Mouse (Mus musculus) ES-E14 (cell line): Measurements from ENCODE around the gene Olfr160. TPM values are rescaled to one million over a fixed set of nuclear protein-coding genes. Genes with fewer than 3 reads are reported as not detected.

Experiments
- DNase-seq: peaks from one replicate; pipeline ENCODE4 v3.0.0-alpha.2; 2013; ENCODE audit warnings: low read depth, low spot score
- H3K27ac ChIP-seq: 2 replicates; pipeline ENCODE4 v1.5.1; 2012; ENCODE audit warnings: low read depth, mild to moderate bottlenecking, low read length, moderate library complexity, mixed read lengths; ENCODE audit not compliant: poor library complexity, insufficient read depth, severe bottlenecking
- H3K36me3 ChIP-seq: 2 replicates; pipeline ENCODE4 v1.6.1; 2012; ENCODE audit warnings: mild to moderate bottlenecking, low read length, moderate library complexity, mixed read lengths; ENCODE audit not compliant: control insufficient read depth, poor library complexity, insufficient read depth, severe bottlenecking
- H3K4me1 ChIP-seq, 2 experiments: fragments of 150-350 bp in 1 of 2; sonication (generic) in 1 of 2; 2 replicates each; pipeline ENCODE4 v1.6.1; 2012; ENCODE audit warnings: low read length in 2 of 2, mild to moderate bottlenecking in 1 of 2, mixed read lengths in 1 of 2; ENCODE audit not compliant: control insufficient read depth in 2 of 2, insufficient read depth in 2 of 2, poor library complexity in 1 of 2
- H3K4me3 ChIP-seq, 2 experiments: fragments of 150-350 bp in 1 of 2; sonication (generic) in 1 of 2; 2 replicates each; pipeline ENCODE4 v1.5.1; 2012; ENCODE audit warnings: low read length in 2 of 2, low read depth in 1 of 2, mild to moderate bottlenecking in 1 of 2, mixed read lengths in 1 of 2; ENCODE audit not compliant: insufficient read depth in 1 of 2, poor library complexity in 1 of 2, severe bottlenecking in 1 of 2
- H3K9ac ChIP-seq: 2 replicates; pipeline ENCODE4 v1.6.1; 2012; ENCODE audit warnings: low read depth, mild to moderate bottlenecking, low read length, mixed read lengths; ENCODE audit not compliant: poor library complexity, insufficient read depth, severe bottlenecking
- H3K9me3 ChIP-seq: fragments of 150-350 bp; sonication (generic); 2 replicates; pipeline ENCODE4 v1.6.1; 2012; ENCODE audit warnings: low read depth, mild to moderate bottlenecking, low read length; ENCODE audit not compliant: control insufficient read depth, insufficient read depth
- CHD2 ChIP-seq: IDR thresholded peaks from 2 replicates; pipeline ENCODE4 v1.6.1; 2014; ENCODE audit warnings: mild to moderate bottlenecking, low read depth, low read length, inconsistent platforms
- HCFC1 ChIP-seq: IDR thresholded peaks from 2 replicates; pipeline ENCODE4 v1.6.1; 2012; ENCODE audit warnings: low read length, inconsistent platforms, borderline replicate concordance; ENCODE audit not compliant: insufficient read depth
- MAFK ChIP-seq: IDR thresholded peaks from 2 replicates; pipeline ENCODE4 v1.6.1; 2014; ENCODE audit warnings: mild to moderate bottlenecking, low read depth, low read length, inconsistent platforms; ENCODE audit not compliant: insufficient read depth
- ZC3H11A ChIP-seq: IDR thresholded peaks from 2 replicates; pipeline ENCODE4 v1.6.1; 2012; ENCODE audit warnings: low read depth, mild to moderate bottlenecking, inconsistent platforms, low read length, borderline replicate concordance
- ZNF384 ChIP-seq: IDR thresholded peaks from 2 replicates; pipeline ENCODE4 v1.6.1; 2012; ENCODE audit warnings: low read depth, low read length, inconsistent platforms
- in situ Hi-C, 2 experiments: fragments of 600-800 bp; cut with MboI; formaldehyde crosslinking; loops; one replicate each; pipeline ENCODE4 v1.15.1; 2025; ENCODE audit warnings: low sequenced_read_pairs in 2 of 2, inconsistent platforms in 1 of 2; ENCODE audit not compliant: unreplicated experiment in 2 of 2
- total RNA-seq: library from RNA; depleted of rRNA; stranded (reverse); fragments of 300-350 nt; gene quantifications from 2 replicates; pipeline ENCODE4 v1.2.3, GENCODE M21; 2012

Gene Olfr160
- total RNA-seq, 1 experiment: not detected

GRCm38 (mm10) chr9:37669678-37670077, 46.4 kb downstream of the Olfr160 start:
- Histone ChIP-seq H3K4me3 (no peak overlapping the region), H3K36me3 (no peaks in the 10 kb centered on the region), H3K4me1 (no peaks in the 10 kb centered on the region), H3K9ac (no peak overlapping the region), H3K27ac (no peak overlapping the region), H3K9me3 (no peaks in the 10 kb centered on the region)
- no peak for TF ChIP-seq ZC3H11A
- TF ChIP-seq ZNF384: no peak
- TF ChIP-seq CHD2: no peak
- no peak for TF ChIP-seq HCFC1
- no peak for TF ChIP-seq MAFK
- in situ Hi-C loops: no loop called here
- DNase-seq: no peak

GRCm38 (mm10) chr9:37669115-37669514, 46.9 kb downstream of the Olfr160 start, which contains the start of gene Panx3:
Gene Panx3 (minus strand): TSS chr9:37669235.
- Histone ChIP-seq H3K36me3 (no peaks in the 10 kb centered on the region), H3K27ac (no peak within 1 kb of the TSS), H3K4me3 (no peak within 1 kb of the TSS), H3K4me1 (no peaks in the 10 kb centered on the region), H3K9me3 (no peaks in the 10 kb centered on the region), H3K9ac (no peak within 1 kb of the TSS)
- in situ Hi-C loops: no loop called here
- no peak for TF ChIP-seq MAFK
- no peak for TF ChIP-seq ZC3H11A
- no peak for DNase-seq

- no peak for TF ChIP-seq CHD2
- no peak for TF ChIP-seq HCFC1
- no peak for TF ChIP-seq ZC3H11A
- no peak for TF ChIP-seq ZNF384
- TF ChIP-seq MAFK: no peak
- Histone ChIP-seq H3K4me3 (no peak overlapping the region), H3K9me3 (no peaks in the 10 kb centered on the region), H3K9ac (no peak overlapping the region), H3K27ac (no peak overlapping the region), H3K4me1 (no peaks in the 10 kb centered on the region), H3K36me3 (no peaks in the 10 kb centered on the region)
- DNase-seq: no peak
- in situ Hi-C loops: no loop called here
These were observed 50.0 kb downstream of the Olfr160 start for GRCm38 (mm10) chr9:37666045-37666444.

- DNase-seq: no peak
- Histone ChIP-seq H3K4me3 (no peak overlapping the region), H3K9ac (no peak overlapping the region), H3K27ac (no peak overlapping the region), H3K36me3 (no peaks in the 10 kb centered on the region), H3K9me3 (no peaks in the 10 kb centered on the region), H3K4me1 (no peaks in the 10 kb centered on the region)
- in situ Hi-C loops: no loop called here
- TF ChIP-seq ZC3H11A (no peak), ZNF384 (no peak), HCFC1 (no peak), CHD2 (no peak), MAFK (no peak)
These were observed 51.4 kb downstream of the Olfr160 start for GRCm38 (mm10) chr9:37664604-37665003.

- Histone ChIP-seq H3K9me3 (no peaks in the 10 kb centered on the region), H3K27ac (no peak overlapping the region), H3K9ac (no peak overlapping the region), H3K4me1 (no peaks in the 10 kb centered on the region), H3K36me3 (no peaks in the 10 kb centered on the region), H3K4me3 (no peak overlapping the region)
- in situ Hi-C loops: no loop called here
- no peak for DNase-seq
- TF ChIP-seq MAFK: no peak
- no peak for TF ChIP-seq ZC3H11A
- TF ChIP-seq CHD2: no peak
- no peak for TF ChIP-seq ZNF384
- TF ChIP-seq HCFC1: no peak
These were observed 52.8 kb downstream of the Olfr160 start for GRCm38 (mm10) chr9:37663210-37663609.
